Mouse (Mus musculus) left cerebral cortex, adult 6 months (tissue): ENCODE results near the gene Slc34a1. TPM values are rescaled to one million over a fixed set of nuclear protein-coding genes. Genes with fewer than 3 reads are reported as not detected.

Experiments
- long read RNA-seq, 2 experiments: library from polyadenylated mRNA; unstranded; transcript quantifications; one replicate each; pipeline ENCODE4 v2.0.0; 2019 to 2020
- polyA plus RNA-seq: library from polyadenylated mRNA; unstranded; fragments of <200 nt; fragmentation: Nextera tagmentation; gene quantifications from 2 replicates; pipeline ENCODE4 v1.2.3, GENCODE M21; 2021

Gene Slc34a1
- polyA plus RNA-seq, result 0.03 TPM in 1 of 2 replicates, not detected in the other
- long read RNA-seq, experiment 1, result 0 reads
- long read RNA-seq, experiment 2, result 0 reads

GRCm38 (mm10) chr13:55398088-55398487, at the start of gene Slc34a1:
Gene Slc34a1 (plus strand): TSS chr13:55398187.

DNA sequence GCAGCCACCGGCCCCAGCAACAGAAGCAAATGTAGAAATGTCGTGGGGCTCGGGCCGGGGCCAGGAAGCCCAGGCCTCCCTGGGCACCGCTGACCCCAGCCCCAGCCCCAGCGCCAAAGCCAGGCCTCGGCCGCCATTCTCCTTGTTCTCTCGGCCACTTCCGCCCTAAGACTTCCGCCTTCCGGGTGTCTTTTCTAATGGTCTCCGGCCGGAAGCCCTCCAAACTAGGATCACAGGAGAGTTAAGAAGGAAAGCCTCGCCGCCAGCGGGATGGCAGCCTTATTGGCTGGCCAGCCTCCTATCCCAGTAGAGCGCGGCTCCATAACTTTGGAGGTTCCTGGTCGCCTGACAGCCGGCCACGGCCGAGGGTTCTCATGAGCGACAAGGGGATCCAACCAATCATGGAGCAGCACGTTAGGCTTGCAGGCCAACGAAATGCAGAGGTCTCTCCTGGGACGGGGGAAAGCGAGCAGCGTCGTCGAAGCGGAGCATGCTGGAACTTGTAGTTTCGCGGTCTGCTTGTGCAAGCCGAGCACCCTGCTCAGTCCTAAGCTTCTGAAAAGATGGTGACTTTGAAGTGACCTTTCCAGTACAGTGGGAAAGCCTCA, 35.4 kb upstream of the Slc34a1 start, which contains the start of gene Lman2:
Lman2 (minus strand) TSS at position 331 of the 608 bp plus-strand sequence.

GRCm38 (mm10) chr13:55369531-55370114, 28.4 kb upstream of the Slc34a1 start, which contains the start of gene Rgs14:
Gene Rgs14 (plus strand): TSS chr13:55369732.

GRCm38 (mm10) chr13:55414743-55415380, 16.9 kb downstream of the Slc34a1 start, which contains the start of gene Pfn3:
Gene Pfn3 (minus strand): TSS chr13:55415232.

GRCm38 (mm10) chr13:55426613-55427012, 28.6 kb downstream of the Slc34a1 start, which contains the start of gene F12:
Gene F12 (minus strand): TSS chr13:55426793.

GRCm38 (mm10) chr13:55444937-55445315, 46.9 kb downstream of the Slc34a1 start, which contains the start of gene Grk6:
Gene Grk6 (plus strand): TSS chr13:55445072.

DNA sequence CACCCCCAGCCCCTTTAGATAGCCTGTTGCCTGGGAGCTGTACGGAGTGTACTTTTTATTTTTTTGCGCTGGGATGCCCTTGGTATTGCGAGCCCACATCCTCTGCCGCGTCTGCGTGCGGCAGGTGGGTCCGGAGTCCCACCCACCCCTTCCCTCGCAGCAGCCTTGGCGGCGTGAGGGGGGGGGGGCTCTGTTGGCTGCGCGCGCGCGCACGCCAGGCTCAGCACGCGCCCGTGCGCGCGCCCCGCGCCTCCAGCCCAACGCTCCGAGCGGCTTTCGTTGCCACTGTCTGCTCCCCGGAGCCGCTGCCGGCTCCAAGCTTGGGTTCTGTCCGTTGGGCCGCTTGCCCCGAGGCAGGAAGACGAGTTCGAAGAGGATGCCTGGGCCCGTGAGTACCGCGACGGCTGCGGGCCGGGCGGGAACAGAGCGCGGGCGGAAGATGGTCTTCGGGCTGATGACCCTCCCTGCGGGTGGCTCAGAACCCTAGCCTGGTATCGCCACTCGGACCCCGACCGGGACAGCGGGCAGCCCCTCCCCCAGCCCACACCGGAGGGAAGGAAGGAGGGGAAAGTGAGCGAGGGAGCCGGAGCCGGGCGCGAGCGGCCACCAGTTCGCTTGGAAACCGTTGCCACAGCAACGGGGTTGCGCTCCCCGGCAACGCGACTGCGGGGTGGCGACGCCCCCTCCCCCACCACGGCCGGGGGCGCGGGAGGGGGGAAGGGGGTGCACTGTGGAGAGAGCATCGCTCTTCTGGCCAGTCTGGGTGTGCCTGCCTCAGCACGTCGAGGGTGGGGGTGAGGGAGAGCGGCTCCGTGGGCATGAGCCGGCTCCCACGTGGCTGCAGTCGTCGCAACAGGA, 66.3 kb downstream of the Slc34a1 start, which contains the start of gene Prr7:
Prr7 (plus strand) TSS at position 241 of the 858 bp plus-strand sequence.

Other genes starting within 250 kb of the Slc34a1 start
- 0.04 and 0.18 TPM in 2 replicates for gene Fgfr4, start 245.5 kb upstream of the Slc34a1 start, polyA plus RNA-seq
- 18.4 and 28.5 TPM in 2 replicates for gene Nsd1, start 188.4 kb upstream of the Slc34a1 start, polyA plus RNA-seq
- gene Prelid1, start 77.7 kb upstream of the Slc34a1 start, polyA plus RNA-seq, result 214 and 221 TPM in 2 replicates
- gene Rab24, start 76.2 kb upstream of the Slc34a1 start, polyA plus RNA-seq, result 60.3 and 118 TPM in 2 replicates
- 0.46 and 1.2 TPM in 2 replicates for gene Mxd3, start 68.4 kb upstream of the Slc34a1 start, polyA plus RNA-seq
- gene Lman2, start 35.4 kb upstream of the Slc34a1 start, polyA plus RNA-seq, result 26.7 and 30.5 TPM in 2 replicates
- 36.2 and 49.3 TPM in 2 replicates for gene Rgs14, start 28.5 kb upstream of the Slc34a1 start, polyA plus RNA-seq
- 0.63 TPM in 1 of 2 replicates, not detected in the other for gene Pfn3, start 17.0 kb downstream of the Slc34a1 start, polyA plus RNA-seq
- gene F12, start 28.6 kb downstream of the Slc34a1 start, polyA plus RNA-seq, result 1.1 and 1.4 TPM in 2 replicates
- 4.7 and 16.8 TPM in 2 replicates for gene Grk6, start 46.9 kb downstream of the Slc34a1 start, polyA plus RNA-seq
- 6.5 and 13.0 TPM in 2 replicates for gene Prr7, start 66.1 kb downstream of the Slc34a1 start, polyA plus RNA-seq
- 57.2 and 97.1 TPM in 2 replicates for gene Dbn1, start 89.9 kb downstream of the Slc34a1 start, polyA plus RNA-seq
- gene Pdlim7, start 115.5 kb downstream of the Slc34a1 start, polyA plus RNA-seq, result 84.5 and 89.4 TPM in 2 replicates
- gene Dok3, start 131.1 kb downstream of the Slc34a1 start, polyA plus RNA-seq, result 0.47 and 0.59 TPM in 2 replicates
- gene Ddx41, start 138.5 kb downstream of the Slc34a1 start, polyA plus RNA-seq, result 33.6 and 41.6 TPM in 2 replicates
- 3.7 and 5.0 TPM in 2 replicates for gene Fam193b, start 172.9 kb downstream of the Slc34a1 start, polyA plus RNA-seq
- 32.4 and 100.0 TPM in 2 replicates for gene Tmed9, start 175.5 kb downstream of the Slc34a1 start, polyA plus RNA-seq
- gene B4galt7, start 201.7 kb downstream of the Slc34a1 start, polyA plus RNA-seq, result 19.0 and 21.5 TPM in 2 replicates
- gene Caml, start 224.8 kb downstream of the Slc34a1 start, polyA plus RNA-seq, result 45.3 and 52.5 TPM in 2 replicates
- gene Ddx46, start 236.8 kb downstream of the Slc34a1 start, polyA plus RNA-seq, result 10.5 and 14.8 TPM in 2 replicates